Mouse (Mus musculus) spleen, adult 18-20 months (tissue): Measurements from ENCODE around the gene Slc35b4.

Source experiments
- DNase-seq, 2 experiments: peaks; one replicate each; pipeline ENCODE4 v3.0.0; 2022; ENCODE audit warnings: mixed read lengths in 2 of 2

Slc35b4 gene

DNA sequence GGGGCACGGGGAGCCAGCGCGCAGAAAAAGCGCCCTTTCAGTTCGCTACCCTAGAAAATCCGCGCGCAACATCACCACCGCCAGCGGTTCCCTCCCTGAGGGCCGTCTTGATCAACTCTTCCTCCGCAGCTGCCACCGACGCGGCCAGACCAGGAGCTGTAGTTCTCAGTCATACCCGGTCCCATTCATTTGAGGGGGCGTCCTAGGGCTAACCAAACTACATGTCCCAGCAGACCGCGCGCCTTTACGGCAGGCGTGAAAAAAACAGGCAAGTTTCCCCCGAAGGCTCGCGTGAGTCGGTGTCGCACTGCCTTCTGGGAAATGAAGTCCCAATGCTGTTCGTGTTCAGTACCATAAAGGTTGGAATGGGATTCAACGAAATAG, at the start of gene Slc35b4:
Gene Slc35b4, minus strand, starts transcription at position 248 of the 384 bp plus-strand sequence.
- peak; percentile 87 to 89 for DNase-seq

DNA sequence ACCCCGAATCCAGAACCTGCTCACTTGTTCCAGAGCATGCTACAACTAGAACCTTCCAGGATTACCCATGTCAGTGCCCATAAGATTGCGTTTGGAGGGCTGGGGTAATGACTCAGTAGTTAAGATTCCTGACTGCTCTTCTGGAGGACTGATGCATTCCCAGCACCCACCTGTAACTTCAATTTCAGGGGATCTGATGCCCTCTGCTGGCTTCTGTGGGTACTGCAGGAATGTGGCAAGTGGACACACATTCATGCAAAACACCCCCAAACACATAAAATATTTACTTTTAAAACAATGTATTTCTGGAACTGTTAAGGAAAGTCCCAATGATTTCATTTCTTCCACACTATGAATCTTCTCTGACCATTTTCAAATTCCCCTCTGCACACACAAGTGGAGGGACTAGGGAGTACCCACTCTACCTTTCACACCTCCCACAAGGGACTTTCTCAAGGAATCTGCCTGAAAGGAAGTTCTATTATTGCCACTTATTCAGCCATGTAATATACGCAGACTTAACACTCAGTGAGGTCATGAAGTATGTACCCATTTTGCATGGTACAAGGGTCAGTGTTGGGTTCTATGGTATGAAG, 48.2 kb upstream of the Slc35b4 start:
- DNase-seq: no peak

- no peak for DNase-seq
Observed at GRCm38 (mm10) chr6:34216450-34217319, 39.8 kb upstream of the Slc35b4 start.

DNA sequence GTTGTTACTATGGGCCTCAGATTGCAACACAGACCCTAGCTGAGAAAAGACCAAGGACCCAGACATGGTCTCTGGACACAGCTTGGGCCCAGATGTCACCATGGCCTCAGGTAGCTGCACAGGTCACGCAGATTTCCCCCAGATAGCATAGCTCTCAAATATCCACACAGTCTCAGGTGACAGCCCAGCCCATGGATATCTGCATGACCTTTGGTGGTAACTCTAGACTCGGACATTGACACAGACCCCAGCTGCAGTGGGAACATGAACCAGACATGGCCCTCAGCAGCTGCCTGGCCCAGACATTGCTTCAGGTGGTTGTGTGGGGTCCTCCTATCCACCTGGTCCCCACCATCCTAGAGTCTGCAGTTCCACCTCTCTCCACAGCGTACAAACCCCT, 28.8 kb upstream of the Slc35b4 start:
- DNase-seq: no peak

DNA sequence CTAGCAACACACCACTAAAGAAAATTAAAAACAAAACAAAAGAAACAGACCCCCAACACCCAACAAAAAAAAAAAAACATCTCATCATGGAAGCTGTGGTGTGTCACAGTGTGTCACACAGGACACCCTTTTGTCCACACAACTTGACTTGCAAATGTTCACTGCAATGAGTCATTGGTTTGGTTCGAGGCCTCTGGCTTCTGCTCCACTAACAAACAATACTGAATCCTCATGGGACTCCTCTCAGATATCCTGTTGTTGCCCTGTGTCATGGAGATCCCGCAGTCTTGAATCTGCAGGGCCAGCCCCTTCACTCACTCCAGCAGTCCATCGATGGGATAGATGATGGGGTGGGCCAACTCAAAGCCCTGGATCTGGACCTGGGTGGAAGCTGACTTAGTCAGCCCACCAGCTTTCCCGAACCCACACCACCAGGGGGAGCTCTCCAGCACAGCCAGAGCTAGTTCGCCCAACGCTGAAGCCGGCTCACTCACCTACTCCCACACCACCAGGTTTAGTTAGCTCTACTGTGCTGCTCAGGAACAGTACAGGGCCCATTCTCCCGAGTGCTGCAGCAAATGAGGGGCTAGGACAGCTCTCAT, 28.2 kb upstream of the Slc35b4 start:
- DNase-seq: peak in 1 of 2 experiments; percentile 36

DNA sequence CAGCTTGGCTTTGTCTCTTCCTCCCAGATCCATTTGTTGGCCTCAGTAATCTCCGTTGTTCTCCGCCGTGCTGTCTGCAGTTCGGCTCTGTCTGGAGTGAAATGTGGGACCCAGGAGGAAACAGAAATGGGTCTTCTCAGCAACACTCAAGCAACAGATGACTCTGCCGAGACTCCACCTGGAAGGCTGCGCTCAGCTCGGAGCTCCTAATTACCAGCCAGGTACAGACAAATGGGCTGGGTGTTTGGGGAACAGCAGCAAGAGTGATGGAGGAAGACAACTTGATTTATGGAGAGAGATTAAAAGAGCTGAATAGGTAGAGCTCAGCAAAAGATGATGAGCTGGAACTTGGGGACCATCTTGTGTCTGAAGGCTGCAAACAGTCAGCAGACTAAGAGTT, 26.6 kb upstream of the Slc35b4 start:
- no peak for DNase-seq

GRCm38 (mm10) chr6:34194981-34195380, 18.1 kb upstream of the Slc35b4 start:
- no peak for DNase-seq

DNA sequence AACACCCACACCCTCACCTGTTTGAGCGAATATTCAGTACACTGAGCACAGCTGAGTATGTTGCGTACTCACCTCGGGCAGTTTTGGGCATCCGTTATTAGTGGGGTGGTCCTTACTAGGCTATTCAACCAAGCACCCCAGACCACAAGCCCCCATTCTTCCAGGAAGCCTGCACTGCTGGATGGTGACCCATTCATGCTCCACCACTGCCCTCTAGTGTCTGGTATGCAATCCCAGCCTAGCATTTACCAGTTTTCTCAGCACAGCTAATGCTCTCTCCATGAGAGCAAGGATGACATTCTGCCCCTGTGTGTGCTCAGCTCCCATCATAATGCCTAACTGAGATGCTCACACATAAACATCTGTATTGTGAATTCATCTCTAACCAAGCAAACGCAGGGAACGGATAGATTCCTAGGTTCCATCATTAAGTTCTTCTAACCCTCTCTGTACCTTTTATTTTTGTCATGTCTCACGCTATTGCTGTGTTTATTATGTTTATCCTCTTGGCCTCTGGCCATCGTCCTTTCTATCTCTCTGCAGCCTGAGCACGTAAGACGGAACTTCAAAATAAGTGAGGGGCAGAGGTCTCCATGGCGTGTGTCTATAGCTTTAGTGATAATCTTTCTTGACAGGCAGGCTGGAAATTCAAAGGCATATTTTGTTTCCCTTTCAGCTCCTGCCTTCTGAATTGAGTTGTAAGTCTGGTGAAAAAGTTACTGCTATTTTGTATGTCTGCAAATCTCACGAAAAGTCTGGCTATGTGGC, 17.0 kb upstream of the Slc35b4 start:
- peak in 1 of 2 experiments; percentile 41 for DNase-seq

- no peak for DNase-seq
Observed at GRCm38 (mm10) chr6:34191401-34191800, 14.5 kb upstream of the Slc35b4 start.

DNA sequence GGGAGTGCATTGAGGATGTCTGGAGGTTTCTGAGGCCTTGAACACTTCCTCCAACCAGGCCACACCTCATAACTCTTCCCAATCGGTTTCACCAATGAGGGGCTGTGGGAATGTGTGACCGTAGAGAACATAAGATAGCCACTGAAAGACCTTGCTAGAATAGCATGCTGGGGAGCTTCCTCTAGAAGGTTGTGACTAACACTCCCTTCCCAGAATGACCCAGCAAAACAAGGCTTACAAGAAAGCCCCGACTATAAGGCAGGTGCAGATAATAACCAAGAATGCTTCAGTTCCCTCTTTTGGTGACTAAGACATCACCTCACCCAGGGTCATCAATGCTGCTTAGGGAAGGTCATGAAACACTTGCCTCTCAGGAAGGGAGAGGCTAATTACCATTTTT, 12.6 kb upstream of the Slc35b4 start:
- DNase-seq: no peak

DNA sequence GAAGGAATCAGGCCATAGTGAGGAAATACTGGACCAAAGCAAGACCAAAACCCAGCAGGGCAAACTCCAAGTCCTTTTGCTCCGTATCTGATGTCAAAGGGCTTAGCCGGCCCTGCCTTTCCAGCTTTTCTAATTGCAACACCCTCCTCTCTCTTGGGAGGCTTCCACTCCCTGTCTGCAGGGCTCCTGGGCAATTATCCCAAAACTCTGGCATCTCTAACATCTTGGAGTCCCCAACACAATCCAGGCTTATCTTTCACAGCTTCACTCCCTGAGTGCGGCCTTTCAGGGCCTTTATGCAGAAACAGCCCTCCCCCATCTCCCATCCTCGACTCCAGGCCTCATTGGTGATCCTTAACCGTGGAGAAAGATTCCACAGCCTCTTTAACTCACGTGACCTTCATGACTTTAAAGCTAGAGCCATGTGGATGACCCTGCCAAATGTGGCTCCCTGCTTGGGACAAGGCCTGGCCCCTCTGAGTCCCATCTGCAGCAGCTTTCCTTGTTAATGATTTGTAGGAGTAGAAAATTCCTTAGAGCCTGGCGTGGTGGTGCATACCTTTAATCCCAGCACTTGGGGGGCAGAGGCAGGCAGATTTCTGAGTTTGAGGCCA, 11.2 kb upstream of the Slc35b4 start:
- no peak for DNase-seq

DNA sequence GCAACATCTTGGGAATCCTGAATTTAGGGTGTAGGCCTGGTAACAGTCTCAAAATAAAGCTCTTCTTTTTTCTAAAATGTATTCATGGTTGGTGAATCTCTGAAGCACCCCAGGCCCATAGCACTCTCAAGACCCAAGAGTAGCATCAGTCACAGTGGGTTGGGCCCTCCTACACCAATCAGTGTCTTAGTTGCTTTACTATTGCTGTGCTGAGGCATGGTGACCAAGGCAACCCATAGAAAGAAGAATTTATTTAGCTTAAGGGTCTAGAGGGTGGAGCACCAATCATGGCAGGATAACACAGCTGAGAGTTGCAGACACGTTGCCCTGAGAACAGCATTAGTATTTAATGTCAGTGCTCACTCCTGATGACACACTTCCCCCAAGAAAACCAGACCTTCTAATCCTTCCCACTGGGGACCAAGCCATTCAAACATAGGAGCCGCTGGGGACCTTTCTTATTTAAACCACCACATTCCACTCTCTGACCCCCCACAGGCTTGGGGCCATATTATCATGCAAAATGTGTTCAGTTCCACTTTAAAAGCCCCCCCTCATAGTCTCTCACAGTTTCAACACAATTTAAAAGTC, 10.5 kb upstream of the Slc35b4 start:
- DNase-seq: no peak

DNA sequence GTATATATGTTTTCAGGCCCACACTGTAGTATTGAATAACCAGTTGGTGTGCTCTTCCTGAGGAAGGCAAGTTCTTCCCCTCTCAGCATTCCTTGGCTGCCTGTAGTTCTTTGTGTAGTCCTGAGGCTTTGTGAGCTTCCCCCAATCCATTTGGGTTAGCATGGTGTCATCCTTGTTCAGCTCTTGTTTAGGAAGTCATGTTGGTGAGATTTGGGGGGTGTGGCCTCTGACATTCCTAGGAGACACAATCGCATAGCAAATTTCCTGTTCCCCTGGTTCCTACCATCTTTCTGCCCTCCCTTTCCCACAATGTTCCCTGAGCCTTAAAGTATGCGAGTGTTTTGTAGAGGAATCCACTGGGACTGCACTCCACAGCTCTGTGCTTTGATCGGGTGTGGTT, 6.4 kb upstream of the Slc35b4 start:
- no peak for DNase-seq

- DNase-seq: no peak
Observed at GRCm38 (mm10) chr6:34181961-34182360, 5.0 kb upstream of the Slc35b4 start.

- DNase-seq: no peak
Observed at GRCm38 (mm10) chr6:34179911-34180310, 3.0 kb upstream of the Slc35b4 start.

- DNase-seq: no peak
Observed at GRCm38 (mm10) chr6:34179007-34179406, 2.1 kb upstream of the Slc35b4 start.

GRCm38 (mm10) chr6:34176111-34176863, 624 bp downstream of the Slc35b4 start:
- no peak for DNase-seq

GRCm38 (mm10) chr6:34174715-34175114, 2.2 kb downstream of the Slc35b4 start:
- DNase-seq: no peak

GRCm38 (mm10) chr6:34173251-34173650, 3.7 kb downstream of the Slc35b4 start:
- no peak for DNase-seq

DNA sequence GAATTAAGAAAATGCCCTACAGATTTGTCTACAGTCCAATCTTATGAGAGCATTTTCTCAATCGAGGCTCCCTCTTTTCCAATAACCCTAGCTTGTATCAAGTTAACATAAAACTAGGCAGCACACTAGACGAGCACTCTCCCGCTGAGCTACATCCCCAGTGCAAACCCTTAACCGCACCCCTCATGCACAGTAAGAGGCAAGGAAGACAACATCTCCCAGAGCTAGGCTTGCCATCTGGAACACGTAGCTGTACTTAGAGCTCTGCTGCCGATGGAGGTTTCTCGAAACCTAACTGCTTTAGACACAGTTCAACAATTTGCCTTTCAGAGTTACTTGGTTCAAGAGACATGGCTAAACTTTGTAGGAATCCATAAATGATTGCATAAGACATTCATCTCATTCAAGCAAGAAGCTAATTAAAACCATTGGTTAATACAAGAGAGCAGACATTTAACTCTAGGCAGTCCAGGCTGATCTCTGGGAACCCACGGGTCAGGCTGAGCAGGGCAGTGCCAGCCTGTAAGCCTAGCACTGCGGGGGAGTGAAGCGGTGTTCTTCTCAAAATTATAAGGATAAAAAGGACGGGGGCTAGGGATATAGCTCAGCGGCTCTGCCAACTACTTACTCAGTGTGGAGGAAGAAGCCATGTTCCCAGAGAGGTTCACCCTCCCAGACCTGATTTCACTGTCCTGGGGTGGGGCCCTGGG, 5.0 kb downstream of the Slc35b4 start:
- DNase-seq: no peak
